Mouse (Mus musculus) lung, adult 18-20 months (tissue): ENCODE results near the gene Rfx5.
"Not testable (repeated sequence)": the region's sequence is repeated elsewhere in the genome, so short reads cannot be mapped to it uniquely, and the experiment has no call there.

Source experiments
- DNase-seq, 2 experiments: peaks; one replicate each; pipeline ENCODE4 v3.0.0; 2022; ENCODE audit warnings: mixed read lengths in 2 of 2

Gene Rfx5

DNA sequence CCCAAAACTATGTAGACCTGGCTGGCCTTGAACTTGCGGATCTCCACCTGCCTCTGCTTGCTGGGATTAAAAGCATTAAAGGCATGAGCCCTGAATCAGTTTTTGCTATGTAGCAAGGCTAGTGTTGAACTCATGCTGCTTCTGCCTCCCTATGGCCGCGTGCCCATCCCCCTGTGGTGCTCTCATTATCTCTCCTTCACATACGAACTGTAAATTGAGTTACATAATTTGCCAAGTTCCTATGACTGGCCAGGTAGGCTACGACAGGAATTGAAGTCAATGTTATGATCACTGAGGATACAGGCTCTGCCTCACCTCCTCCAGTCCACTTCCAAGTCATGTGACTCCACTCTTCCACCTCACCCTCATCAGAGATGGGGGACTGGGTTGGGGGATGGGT lies 17.7 kb upstream of the Rfx5 start:
- DNase-seq: not testable (repeated sequence)

DNA sequence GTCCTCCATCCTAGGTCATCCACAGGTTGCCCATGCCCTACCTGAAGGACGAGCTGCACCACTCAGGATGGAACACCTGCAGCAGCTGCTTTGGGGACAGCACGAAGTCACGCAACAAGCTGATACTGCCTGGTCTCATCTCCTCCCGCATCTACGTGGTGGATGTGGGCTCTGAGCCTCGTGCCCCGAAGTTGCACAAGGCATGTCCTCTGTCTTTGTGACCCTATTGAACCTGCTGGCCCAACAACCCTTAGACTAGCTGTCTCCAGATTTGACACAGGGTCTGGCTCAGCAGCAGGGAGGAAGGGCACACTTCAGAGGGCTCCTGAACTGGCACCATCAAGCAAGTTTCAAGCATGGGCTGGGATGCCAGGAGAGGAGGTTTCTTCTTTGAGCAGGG lies 16.7 kb upstream of the Rfx5 start:
- DNase-seq: not testable (repeated sequence)

DNA sequence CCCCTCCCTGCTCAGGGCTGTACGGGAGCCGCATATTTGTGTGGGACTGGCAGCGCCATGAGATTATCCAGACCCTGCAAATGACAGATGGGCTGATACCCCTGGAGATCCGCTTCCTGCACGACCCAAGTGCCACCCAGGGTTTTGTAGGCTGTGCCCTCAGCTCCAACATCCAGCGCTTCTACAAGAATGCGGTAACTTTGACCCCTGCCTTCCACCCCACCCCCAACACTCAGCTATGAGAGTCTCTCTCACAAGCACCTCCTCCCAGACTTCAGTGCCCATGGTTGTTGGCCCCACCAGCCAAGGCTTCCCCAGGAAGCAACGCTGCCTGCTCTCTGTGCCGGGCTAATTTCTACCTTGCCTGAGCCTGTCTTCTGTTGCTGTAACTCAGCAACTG lies 13.8 kb upstream of the Rfx5 start:
- DNase-seq: peak in 1 of 2 experiments; percentile 58

DNA sequence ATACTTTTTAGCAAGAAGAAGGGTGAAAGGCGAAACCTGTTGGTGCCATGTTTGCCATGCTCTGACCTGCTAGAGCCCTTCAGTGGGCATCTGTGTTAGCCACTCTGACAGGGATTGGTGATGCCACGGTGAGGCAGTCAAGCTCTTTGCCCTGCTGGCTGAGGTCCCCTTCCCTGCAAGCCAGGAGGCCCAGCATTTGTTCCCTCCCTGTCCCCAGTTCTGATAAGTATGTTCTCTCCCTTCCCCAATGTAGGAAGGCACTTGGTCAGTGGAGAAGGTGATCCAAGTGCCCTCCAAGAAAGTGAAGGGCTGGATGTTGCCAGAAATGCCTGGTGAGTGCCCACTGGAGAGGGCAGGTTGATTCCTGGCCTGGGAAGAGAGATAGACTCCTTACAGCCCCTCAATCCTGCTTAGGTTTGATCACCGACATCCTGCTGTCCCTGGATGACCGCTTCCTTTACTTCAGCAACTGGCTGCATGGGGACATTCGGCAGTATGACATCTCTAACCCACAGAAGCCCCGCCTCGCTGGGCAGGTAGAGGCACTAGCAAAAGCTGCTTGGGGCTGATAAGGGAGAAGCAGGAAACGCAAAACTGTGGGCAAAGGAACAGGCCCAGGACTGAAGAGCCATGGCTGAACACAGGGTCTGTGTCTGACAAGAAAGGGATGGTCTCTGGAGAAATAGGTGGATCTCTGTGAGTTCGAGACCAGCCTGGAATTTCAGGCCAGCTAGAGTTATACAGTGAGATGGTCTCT lies 11.5 kb upstream of the Rfx5 start:
- not testable (repeated sequence) for DNase-seq

DNA sequence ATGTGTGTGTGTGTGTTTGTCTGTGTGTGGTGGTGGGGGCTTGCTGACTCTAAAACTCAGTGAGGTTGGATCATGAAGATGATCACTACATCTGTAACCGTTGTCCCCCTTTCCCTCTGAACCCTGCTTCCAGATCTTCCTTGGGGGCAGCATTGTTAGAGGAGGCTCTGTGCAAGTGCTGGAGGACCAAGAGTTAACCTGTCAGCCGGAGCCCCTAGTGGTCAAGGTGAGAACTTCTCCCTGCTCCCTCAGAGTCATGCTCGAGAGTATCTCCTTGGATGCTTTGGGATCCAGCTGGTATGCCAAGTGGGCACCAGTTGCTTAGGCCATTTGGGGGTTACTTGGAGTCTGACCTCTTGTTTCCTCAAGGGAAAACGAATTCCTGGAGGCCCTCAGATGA lies 10.2 kb upstream of the Rfx5 start:
- not testable (repeated sequence) for DNase-seq

DNA sequence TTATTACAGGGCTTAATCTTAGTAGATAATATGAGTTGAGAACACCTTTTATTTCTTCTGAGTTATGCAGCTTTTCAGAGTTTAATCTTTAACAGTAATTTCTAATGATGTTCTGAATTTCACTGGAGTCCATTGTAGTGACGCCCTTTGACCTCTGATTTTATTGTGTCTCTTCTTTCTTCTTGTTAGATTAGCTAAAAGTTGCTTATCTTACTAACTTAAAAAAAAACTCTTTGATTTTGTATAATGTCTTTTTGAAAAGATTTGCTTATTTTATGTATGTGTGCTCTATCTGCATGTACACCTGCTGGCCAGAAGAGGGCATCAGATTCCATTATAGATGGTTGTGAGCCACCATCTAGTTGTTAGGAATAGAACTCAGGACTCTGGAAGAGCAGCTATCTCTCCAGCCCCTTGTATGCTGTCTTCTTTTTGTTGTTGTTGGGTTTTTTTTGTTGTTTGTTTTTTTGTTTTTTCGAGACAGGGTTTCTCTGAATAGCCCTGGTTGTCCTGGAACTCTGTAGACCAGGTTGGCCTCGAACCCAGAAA lies 5.7 kb upstream of the Rfx5 start:
- DNase-seq: no peak

DNA sequence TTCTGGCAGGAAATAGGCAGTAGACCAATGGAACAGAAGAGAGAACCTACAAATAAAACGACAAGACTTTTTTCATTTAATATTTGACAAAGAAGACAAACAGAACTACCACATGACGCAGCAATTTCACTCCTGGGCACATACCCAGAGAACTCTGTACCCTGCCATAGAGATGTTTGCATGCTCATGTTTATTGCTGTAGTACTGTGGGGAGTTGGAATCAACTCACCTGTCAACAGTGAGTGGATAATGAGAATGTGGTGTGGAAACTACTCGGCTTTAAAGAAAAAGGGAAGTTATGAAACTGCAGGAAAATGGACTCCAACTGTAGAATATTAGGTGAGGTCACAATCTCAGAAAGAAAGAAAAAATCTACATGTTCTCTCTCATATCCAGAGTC lies 4.2 kb upstream of the Rfx5 start:
- peak in 1 of 2 experiments; percentile 35 for DNase-seq

DNA sequence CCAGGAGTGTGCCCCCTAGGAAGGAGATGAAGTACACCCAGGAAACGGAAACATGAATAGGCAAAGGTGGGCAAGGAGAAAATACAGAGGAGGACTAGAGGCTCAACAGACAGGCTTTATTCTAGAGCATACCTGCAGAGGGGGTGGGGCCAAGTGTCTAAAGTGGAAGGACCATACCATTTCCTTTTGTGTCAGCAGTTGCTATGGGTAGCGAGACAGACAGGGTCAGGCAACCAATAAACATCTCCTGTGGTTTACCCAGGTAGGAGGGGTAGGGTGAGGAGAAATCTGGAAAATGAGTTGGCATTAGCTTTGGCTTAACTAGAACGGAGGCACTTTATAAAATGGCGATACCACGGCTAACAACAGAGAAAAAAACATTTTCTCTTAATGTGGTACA lies 1.1 kb upstream of the Rfx5 start:
- peak; percentile 82 to 85 for DNase-seq

DNA sequence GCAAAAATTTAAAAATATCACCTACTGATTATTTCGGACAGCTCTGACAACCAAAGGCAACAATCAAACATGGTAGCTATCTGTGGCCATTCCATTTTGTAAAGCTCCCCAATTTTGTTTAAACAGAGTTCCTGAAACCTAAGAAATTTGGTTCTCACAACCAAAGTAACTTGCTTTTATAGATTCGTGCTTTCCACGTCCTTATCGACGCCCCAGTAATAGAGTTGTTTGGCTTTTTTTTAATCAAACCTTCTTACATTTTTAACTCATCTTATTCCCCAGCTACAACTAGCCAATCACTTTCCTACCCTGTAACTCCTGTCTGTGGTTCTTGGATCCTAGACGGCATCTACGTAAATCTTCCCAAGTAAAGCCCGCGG lies 501 bp upstream of the Rfx5 start:
- no peak for DNase-seq

DNA sequence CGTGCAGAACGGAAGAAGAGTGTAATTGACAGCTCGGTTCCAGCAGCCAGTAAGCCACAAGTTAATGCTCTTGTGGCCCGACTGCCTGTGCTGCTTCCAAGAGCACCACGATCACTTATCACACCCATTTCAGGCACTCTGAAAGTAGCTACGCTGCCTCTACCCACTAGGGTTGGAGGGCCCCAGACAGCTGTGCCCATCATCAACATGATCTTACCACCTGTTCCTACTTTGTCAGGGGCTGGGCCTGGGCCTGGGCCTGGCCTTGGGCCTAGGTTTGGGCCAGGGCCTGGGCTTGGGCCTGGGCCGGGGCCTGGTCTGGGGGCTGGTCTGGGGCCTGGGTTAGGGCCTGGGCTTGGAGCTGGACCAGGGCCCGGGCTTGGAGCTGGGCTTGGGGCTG lies 4.4 kb downstream of the Rfx5 start:
- DNase-seq: no peak

DNA sequence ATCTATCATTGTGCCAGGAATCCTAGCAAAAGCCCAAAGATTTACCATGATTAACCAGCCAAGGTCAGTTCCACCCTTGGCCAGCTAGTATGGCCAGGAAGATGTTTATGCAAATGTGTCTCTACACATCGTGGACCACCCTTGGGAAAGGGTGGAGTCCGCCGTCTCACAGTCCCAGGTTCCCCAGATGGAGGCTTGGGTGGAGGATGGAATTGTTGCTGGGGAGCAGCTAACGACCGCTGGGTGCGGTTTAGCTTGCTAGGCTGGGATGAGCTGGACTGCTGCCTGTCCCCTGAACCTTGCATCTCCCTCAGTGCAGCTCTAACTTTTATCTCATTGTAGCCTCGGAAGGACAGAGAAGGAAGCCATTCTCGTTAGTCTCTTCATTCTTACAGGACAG lies 6.0 kb downstream of the Rfx5 start:
- no peak for DNase-seq

DNA sequence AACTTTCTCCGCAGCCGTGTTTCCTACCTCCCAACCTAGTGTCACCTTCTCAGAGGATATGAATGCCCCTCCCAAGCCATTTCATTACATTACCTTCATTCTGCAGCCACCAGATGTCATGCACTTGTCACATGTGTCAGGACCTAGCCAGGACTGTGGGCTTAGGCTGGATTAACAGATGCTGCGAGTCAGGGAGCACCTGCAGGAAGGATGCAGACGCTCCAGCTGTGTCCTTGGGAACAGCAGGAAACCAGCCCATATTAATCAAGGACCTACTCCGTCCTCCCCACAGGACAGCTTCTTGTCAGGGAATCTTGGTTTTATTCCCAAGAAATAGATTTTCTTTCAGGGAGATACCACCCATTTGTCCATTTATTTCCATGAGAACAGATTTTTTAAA lies 6.4 kb downstream of the Rfx5 start:
- no peak for DNase-seq

DNA sequence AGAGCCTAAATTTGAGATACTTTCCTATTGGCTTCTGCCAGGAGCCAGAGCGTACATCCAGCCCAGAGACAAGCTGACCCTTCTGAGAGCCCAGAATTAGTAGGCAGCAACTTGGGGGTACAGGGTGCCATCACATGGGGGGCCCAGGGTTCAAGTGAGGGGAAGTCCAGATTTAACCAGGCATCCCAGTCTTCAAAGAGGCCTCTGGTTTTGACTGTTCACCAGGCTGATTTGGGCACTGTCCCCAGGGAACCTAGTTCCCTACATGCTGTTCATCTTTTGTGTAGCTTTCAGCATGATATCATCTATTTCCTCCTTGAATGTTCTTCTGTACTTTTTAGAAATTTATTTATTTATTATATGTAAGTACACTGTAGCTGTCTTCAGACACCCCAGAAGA lies 11.1 kb downstream of the Rfx5 start:
- DNase-seq: no peak

DNA sequence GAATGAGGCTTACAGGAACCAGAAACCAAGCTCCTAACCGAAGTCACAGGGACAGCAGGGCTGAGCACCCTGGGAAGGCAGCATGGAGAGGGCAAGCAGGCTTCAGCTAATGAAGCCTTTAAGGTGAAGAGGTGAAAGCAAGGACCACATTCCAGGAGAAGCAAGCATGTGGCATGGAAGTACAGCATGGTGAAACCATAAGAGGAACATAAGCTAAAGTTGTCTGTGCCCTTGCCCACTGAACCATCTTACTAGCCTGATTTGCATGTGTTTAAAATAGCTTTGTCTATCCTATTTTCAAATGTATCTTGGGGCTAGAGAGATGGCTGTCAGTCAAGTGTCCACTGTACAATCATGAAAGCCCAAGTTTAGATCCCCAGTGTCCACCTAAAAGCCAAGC lies 12.0 kb downstream of the Rfx5 start:
- DNase-seq: no peak

DNA sequence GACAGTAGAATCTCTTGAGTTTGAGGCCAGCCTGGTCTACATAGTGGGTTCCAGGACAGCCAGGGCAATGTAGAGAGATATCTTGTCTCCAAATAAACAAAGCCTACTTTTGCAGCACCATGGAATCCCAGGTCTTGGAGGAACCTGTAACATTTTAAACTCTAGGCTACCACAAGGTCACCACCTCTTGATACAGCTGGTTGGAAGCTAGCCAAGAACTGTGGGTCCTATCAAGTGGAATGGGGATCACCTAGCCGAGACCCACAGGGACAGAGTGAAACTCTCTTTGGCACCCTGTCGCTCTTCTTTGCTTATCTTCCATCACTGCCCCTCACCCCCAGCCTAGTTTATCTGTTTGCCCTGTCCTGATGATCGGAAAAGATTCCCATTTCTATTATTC lies 18.7 kb downstream of the Rfx5 start:
- no peak for DNase-seq

DNA sequence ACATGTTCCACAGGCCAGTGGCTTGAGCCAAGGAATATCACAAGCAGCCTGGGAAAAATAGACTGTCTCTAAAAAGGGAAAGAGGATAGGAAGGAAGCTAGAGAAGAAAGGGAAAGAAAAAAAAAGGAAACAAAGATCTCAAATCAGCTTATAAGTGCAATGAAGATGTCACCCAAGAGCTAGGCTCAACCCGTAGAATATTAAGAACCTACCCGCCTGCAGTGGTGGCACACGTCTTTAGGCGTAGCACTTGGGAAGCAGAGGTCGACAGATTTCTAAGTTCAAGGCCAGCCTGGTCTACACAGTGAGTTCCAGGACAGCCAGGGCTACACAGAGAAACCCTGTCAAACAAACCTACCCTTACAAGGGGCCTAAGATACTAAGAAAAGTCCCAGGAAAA lies 19.7 kb downstream of the Rfx5 start:
- no peak for DNase-seq

DNA sequence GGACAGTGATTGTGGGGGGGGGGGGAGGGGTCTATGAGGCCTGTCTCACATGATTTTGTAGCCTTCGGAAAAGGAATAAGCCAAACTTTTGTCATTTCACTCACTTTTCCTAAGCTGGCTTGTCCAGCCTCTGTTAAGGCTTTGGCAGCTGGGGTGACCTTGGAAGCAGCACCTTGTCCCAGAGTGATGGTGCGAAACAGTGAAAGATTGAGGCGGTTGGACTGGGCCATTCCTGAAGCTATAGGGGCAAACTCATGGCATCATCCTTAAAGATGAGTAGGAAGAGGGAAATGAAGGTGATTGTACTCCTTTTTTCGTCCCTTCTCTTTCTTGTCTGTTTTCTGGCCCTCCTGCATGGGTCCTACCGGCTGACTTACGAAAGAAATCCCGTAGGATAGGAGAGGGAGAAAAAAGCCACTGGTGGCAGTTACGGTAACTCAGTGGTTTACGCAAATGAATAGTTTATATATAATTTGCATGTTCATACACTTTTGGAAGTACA lies 20.2 kb downstream of the Rfx5 start:
- DNase-seq: no peak

DNA sequence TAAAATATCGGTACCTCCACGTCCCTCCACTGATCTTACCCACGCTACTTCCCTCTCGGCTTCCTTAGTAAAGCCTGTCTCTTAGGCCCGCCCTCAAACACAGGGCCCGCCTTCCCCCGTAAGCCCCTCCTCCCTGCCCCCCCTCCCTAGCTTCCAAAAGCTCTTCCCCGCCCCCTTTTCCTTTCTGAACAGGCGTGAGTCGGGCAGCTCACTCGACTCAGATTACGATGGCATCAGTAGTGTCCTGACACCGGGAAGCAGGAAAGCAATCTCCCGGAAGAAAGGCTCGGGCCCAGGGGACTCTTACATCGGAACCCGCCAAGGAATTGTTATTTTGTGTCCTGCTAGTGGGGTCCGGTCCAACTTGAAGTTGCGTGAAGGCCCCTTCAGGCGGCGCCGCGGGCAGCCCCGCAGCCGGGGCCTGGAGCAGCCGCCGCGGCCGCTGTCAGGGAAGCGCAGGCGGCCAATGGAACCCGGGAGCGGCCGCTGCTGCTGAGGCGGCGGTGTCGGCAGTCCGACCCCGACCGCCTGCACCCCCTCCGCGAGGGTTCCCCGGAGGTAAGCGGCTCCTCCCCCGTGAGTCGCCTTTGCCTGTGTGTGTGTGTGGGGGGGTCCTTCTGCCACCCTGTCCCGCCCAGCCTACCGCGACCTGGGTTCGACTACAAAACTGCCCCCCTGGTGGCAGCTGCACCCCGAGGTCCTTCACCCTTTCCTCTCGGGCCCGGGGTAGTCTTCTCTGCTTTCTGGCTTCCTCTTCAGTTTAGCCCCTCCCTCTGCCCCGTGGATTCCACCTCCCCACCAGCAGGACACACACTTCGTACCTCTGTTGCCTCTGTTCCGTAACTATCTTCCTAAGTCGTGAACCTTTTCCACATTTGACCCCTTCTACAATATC lies 20.9 kb downstream of the Rfx5 start, which contains the start of gene Pi4kb:
Gene Pi4kb (plus strand): TSS at position 204 of the 895 bp plus-strand sequence.
- DNase-seq: peak; percentile 86 to 89

DNA sequence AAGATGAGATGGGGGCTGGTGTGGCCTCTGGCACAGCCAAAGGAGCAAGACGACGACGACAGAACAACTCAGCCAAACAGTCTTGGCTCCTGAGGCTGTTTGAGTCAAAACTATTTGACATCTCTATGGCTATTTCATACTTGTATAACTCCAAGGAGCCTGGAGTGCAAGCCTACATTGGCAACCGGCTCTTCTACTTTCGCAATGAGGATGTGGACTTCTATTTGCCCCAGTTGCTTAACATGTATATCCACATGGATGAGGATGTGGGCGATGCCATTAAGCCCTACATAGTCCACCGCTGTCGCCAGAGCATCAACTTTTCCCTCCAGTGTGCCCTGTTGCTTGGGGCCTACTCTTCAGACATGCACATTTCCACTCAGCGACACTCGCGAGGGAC lies 30.4 kb downstream of the Rfx5 start:
- peak; percentile 68 to 79 for DNase-seq

DNA sequence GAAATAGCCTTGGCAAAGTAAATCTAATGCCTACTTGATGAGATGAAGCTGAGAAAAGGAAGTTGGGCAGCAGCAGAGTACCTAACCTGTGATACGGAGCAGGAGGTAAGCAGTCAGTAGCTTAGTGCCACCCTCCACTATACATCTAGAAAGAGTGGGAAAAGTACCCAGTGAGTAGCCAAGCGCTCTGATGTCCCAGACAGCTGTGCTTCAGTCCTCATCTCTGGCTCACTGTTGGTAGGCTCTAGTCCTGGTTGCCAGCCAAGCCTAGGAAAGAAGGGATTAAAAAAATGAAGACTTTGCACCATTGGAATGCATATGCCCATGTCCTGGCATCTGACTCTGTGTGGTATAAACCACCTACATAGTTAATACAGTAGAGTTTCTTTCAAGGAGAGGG lies 31.6 kb downstream of the Rfx5 start:
- no peak for DNase-seq

DNA sequence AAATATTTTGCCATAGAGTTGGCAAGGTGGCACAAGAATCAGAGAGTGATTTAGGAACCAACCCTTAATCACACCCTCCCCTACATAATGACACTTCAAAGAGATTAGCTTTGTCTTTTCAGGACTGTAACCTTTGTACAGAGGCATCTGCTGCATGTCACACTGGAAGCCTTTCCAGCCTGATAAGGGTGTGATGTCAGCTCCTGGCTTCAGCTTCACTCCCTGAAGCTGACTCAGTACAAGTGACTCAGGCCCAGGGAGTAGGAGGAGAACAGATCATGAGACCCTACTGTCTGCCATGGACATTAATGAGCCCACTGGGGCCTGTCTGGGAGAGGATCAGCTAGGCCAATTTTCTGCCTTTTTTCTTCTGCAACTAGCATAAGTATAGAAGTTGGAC lies 33.7 kb downstream of the Rfx5 start:
- DNase-seq: peak; percentile 50 to 60

DNA sequence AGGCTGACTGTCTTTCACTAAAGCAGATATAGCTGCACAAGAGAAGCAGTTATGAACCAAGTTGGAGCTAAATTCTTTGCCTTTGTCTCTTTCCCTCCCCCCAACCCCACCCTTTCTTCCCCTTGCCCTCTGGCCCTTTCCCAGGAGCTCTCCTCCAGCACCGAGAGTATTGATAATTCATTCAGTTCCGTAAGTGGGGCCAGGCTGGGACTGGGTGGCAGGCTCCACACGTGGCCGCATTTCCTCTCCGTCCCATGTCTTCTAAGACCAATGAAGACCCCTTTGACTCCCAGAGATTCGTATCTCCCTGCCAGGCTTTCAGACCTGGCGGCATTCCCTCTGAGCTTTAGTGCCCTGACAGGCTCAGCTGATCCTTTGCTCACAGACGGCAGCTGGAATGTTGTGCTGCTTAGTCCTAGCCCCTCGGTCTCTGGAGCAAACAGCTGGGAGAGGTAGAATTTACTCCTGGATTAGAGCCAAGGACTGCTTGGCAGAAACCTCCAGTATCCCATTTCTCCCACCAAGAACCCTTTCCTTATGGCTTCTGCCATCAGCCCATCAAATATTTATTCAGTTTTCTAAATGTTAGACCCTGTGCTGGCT lies 35.4 kb downstream of the Rfx5 start:
- DNase-seq: peak in 1 of 2 experiments; percentile 24

DNA sequence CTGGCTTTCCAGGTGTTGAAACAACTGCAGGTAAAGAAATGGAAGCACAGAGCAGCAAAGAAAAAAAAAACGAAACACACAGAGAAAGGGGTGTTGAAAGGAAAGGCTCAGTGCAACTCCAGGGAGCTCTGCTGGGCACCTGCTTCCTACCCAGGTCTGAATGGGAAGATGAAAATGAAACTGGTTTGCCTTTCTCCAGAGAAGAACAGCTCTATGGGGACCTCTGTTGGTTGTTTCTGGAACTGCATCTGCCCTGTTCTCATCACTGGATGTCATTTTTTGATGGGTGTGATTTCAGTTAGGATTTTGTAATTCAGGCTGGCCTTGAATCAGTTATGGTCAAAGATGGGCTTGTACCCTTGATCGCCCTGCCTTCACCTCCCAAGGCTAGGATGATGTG lies 43.1 kb downstream of the Rfx5 start:
- peak; percentile 73 to 85 for DNase-seq
